Mouse (Mus musculus): Measurements from ENCODE around the gene Rps21.

- TF ChIP-seq CTCF (IDR thresholded peaks at IDR 0.05; ENCODE audit: insufficient read depth, low read length) = no peak
- TF ChIP-seq POLR2A (IDR thresholded peaks at IDR 0.05; ENCODE audit: borderline replicate concordance, extremely low read depth, low read depth, low read length) = no peak
These were observed 32.0 kb upstream of the Rps21 start for GRCm38 (mm10) chr2:180225044-180225761.

Measured in lung, adult 2 months (tissue).